Mouse (Mus musculus): ENCODE results near the gene Gm26566. TPM values are rescaled to one million over a fixed set of nuclear protein-coding genes. Genes with fewer than 3 reads are reported as not detected.

Gm26566 gene
- under 1 TPM; 0.26 to 0.43 TPM for total RNA-seq (2021)
- long read RNA-seq, experiment 1, result 0 reads
- long read RNA-seq, experiment 2, result 0 reads

DNA sequence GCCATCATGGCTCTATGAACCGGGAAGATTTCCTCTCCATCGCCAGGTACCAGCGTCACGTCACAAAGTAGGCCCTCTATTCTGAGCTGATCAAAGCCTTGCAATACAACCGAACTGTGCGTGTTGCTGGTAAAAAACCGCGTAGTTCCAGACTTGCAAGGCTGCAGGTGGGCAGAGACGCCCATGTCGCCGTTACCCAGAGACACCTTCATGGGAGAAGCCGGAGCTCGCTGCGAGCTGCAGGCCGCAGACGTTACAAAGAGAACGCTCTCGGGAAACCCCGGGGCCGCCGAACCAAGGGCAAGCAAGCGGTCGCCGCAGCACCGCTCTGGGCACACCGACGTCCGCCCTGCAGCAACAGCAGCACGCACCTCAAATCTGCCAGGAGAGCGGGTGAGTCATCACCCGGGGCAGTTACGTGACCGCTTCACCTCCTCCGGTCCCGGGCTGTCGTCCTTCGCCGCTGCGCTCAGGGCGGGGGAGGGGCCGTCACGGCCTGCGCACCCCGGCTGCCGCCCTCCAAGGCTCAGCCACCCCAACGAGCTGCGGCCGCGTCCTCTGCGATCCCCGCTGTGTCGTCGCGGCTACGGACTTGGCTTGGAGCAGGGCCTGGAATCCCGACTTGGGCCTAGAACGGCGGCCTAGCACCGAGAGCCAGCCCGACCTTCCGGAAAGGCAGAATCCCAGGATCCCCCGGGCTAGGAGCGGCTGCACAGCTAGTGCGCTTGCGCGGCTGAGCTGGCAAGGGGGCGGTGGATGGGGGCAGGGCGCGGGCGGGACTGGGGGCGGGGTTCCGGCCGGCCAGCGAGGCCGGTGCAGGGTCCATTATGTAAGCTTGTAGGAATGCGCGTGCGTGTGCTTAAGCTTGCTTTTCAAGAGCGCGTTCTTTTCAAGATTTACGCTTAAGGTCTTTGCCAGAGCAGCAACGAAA lies at the start of gene Gm26566, which contains the start of gene Klhl9:
TSS of gene Gm26566 (plus strand) at position 15 of the 931 bp plus-strand sequence.
TSS of gene Klhl9 (minus strand) at position 675 of the 931 bp plus-strand sequence.
- peak; percentile 95 for DNase-seq

DNA sequence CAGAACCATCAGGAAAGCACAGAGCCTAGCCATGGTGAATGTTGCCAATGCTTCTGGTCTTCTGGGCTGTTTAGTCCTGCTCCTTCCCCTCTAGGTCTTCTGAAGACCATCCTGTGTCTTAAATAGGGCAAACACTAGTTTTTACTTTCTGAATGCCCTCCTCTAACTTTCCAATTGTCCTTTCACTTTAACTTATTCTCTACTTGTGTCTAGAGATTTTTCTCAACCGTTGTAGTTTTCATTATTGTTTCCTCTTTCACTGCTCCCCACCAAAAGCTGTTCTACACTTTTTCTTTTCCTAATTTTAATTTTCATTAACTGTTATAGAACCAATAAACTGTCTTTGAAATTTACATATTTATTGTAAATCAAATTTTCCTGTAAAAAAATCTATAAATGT lies 44.8 kb upstream of the Gm26566 start, which contains the start of gene Ifna16:
TSS of gene Ifna16 (minus strand) at position 101 of the 400 bp plus-strand sequence.
- DNase-seq, result no peak

DNA sequence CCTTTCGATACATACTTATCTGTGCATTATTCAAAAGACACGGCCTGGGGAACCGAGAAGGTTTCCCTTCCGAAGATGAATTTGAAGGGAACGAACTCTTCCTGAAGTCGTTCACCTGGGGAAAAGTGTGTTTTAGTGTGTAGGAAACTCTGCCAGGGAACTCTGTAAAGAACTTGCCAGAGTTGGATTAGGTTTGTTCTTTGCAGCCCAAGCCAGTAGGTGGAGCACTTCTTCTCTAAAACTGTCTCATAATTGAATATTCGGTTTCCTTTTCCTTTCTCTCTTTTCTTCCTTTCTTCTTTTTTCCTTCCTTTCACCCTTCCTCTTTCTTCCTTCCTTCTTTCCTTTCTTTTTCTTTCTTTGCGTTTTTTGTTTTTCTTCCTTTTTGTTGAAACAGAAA lies 41.2 kb upstream of the Gm26566 start:
- DNase-seq, result no peak

- DNase-seq, result no peak
These were observed 40.3 kb upstream of the Gm26566 start for GRCm38 (mm10) chr4:88681353-88681752.

GRCm38 (mm10) chr4:88683812-88684211 lies 37.8 kb upstream of the Gm26566 start, which contains the start of gene Ifna2:
Ifna2 (minus strand) TSS chr4:88683912.
- DNase-seq, result no peak

DNA sequence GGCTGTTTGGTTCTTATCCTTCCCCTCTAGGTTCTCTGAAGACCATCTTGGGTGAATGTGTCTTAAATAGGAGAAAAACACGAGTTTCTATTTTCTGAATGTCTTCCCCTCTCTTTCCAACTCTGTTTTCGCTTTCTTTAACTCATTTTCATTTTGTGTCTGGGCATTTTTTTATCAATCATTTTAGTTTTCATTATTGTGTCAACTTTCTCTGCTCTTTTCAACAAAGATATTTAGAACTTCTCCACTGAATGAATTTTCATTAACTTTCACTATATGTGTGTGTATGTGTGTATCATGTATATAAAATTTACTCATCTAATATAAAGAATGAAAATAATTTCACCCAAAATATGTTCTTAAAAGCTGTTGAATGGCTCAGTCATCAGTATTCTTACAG lies 30.3 kb upstream of the Gm26566 start, which contains the start of gene Ifnab:
TSS of gene Ifnab (minus strand) at position 101 of the 400 bp plus-strand sequence.
- DNase-seq, result no peak

DNA sequence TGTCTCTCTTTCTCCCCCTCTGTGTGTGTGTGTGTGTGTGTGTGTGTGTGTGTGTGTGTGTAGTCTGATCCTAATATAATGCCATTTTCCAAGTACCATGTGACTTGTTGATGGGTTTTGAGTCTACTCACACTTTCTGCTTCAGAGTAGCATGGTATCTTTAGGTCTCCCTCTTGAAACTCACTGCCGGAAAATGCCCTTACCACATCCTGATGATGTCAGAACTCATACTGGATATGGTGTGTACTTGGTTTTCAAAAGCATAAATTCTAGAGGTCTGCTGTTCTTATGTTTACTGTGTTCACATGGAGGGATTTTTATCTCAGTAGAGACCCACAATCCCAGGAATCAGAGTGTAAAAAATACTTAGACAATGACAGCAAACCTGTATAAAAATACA lies 29.1 kb upstream of the Gm26566 start:
- no peak for DNase-seq

GRCm38 (mm10) chr4:88693392-88693791 lies 28.2 kb upstream of the Gm26566 start:
- DNase-seq, result no peak

DNA sequence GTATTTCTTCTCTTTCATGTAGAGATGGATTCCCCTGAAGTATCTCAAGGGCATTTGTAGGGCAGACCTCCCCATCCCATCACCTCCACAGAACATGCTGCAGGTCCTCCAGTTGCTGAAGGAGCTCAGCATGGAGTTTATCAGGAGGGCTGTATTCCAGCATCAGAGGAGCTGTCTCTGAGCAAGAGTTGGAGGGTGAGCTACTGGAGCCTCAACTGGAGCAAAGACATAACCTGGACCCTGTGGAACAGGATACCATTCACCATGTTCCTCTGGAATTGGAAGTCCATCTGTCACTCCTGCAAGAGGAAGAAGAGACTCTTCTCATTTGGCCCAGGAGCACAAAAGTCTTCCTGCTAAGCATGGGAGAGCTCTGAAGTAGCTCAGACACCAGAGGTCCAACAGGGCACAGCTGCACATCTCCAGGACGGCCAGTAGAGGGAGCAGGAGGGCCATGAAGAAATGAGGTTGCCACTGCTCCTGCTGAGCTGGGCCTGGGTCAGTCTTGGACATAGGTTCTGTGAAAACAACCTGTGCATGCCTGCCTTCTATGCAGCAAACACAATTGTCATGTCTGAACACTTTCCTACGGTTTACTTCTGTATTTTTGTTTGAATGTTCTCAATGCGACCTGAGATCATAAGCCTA lies 25.2 kb upstream of the Gm26566 start:
- DNase-seq, result peak; percentile 43

DNA sequence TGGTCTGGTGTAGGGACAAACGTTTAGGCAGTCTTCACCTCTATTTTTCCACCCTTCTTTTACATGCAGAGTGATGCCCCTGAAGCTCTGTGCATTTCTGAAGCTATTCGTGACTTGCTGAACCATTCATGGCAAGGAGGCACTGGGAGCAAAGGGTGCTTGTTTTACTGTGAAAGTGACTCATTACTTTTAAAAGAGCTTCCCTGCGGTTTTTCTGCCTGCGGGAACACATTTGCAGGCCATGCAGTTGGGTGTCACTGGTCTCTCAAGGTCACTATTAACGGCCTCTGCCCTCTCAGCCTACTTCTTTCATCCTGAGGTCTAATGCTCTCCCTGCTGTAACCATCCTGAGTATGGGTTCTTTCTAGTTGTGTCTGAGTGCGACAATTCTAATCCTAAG lies 24.5 kb upstream of the Gm26566 start:
- no peak for DNase-seq

DNA sequence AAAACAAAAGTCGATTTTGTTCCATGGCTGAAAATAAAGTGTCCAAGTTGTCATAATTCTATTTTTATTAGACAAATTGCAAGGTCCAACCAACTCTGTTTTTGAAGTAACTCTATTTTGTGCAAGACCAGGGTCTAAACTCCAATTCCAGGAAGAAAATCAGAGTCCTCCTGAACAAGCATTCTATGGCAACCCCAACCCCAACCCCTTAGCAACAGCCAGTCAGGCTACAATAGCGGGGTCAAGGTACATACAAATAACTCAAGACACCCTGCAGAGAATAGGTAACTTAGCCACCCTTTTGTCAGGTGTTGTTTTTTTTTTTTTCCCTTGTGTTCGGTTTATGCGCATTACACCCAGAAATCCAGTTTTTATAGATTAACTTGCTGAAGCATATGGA lies 23.9 kb upstream of the Gm26566 start:
- DNase-seq, result no peak

- no peak for DNase-seq
These were observed 22.8 kb upstream of the Gm26566 start for GRCm38 (mm10) chr4:88698781-88699180.

GRCm38 (mm10) chr4:88699301-88699700 lies 22.3 kb upstream of the Gm26566 start:
- no peak for DNase-seq

GRCm38 (mm10) chr4:88705924-88706323 lies 15.7 kb upstream of the Gm26566 start:
- DNase-seq, result no peak

- DNase-seq, result no peak
These were observed 14.3 kb upstream of the Gm26566 start for GRCm38 (mm10) chr4:88707128-88707826.

DNA sequence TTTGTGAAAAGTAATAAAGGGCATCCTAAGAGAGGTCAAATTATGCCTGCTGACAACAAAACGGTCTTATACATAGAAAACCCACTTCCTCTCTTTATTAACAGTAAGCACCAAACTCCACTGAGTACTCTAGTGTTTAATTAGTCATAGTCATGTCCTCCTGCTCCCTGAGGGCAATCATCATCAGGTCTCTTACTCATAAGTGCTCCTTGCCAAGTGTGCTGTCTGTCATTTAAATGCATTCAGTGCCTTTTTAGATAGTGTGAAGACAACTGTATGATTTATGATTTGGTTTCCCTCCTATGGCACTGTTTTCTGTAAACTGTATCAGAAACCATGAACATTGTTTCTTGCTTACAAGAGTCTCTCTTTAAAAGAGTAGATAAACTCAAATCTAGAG lies 7.3 kb upstream of the Gm26566 start:
- DNase-seq, result no peak

DNA sequence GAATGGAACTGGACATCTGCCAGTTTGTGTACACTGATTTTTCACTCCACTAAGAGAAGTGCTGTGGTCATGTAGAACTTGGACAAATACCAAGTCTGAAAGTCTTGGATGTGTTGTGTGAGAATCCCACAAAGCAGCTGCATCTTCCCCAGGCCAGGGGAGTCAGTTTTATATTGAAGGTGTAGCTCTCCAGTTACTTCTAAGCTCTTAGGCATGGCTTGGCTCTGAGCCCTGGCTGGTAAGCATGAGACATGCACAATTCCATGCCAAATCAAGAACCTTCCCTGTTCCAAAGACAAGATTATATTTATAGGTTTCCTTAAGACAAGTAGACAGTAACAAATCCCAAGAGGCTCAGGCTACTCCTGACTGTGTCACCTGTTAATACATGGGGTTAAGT lies 6.5 kb upstream of the Gm26566 start:
- DNase-seq, result peak; percentile 67

GRCm38 (mm10) chr4:88718715-88719114 lies 2.9 kb upstream of the Gm26566 start:
- no peak for DNase-seq

- DNase-seq, result no peak
These were observed 2.0 kb downstream of the Gm26566 start for GRCm38 (mm10) chr4:88723497-88724090.

DNA sequence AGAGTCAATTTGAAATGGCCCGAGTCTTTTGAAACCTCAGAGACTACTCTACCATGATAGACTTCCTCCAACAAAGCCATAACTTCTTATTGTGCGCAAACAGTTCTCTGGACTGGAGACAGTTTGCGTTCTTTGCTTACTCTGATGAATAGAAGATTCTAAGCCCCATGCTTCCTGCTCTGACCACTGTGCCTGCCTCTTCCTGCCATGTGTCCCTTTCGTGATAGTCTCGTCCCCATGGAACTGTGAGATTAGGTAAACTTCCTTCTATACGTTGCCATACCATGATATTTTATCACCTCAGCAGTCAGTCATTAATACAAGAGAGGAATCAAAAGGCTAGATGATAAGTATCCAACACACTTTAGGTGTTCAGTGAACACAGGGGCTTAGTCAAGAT lies 5.1 kb downstream of the Gm26566 start:
- DNase-seq, result no peak

GRCm38 (mm10) chr4:88727324-88727723 lies 5.7 kb downstream of the Gm26566 start:
- no peak for DNase-seq

DNA sequence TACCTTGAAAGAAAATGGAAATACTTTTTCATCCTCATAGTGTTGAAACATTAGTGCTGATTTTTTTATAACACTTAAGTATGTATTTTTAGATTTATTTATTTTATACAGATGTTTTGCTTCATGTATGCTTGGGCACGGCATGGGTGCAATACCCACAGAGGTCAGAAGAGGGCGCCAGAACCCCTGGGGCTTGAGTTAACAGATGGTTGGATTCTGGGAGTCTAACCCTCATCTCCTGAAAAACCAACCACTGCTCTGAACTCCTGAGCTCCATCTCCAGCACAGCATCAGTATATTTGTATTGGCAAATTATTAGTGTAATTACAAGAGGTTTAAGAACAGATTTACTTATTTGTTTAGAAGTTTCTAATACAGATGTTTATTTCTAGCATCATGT lies 16.9 kb downstream of the Gm26566 start:
- no peak for DNase-seq

Data from gastrocnemius, postnatal 25 days (tissue).